ENCODE assay signal across 19 mouse cellular contexts in genomic region chr2:130113379-130113778, GRCm38 (mm10). TPM values are rescaled to one million over a fixed set of nuclear protein-coding genes. Genes with fewer than 3 reads are reported as not detected.
DNase-seq lines count a peak whose midpoint lies in the region; ATAC-seq and TF ChIP-seq lines count a peak whose summit lies in the region.
"Had no signal": no experiment of that assay in that cellular context is flagged by ENCODE, and none has a peak within 500 bp of the region (broad histone marks: within the 10 kb centered on the region; RNA-seq: fewer than 3 reads in every experiment).

No protein-coding gene starts in this region.

- H3K9ac ChIP-seq in forebrain, postnatal 0 days = no peak overlapping the region
- H3K9ac ChIP-seq in MEL (ENCODE audit: control insufficient read depth, low read depth, low read length, poor library complexity, severe bottlenecking) = no peak overlapping the region
- H3K9ac ChIP-seq: embryonic facial prominence, embryonic 12.5 days; forebrain, embryonic 12.5 days; heart, embryonic 12.5 days; limb, embryonic 15.5 days; lung, embryonic 15.5 days had no signal

- TF ChIP-seq POLR2A in MEL (IDR thresholded peaks at IDR 0.05; ENCODE audit: control insufficient read depth in 1 of 2, insufficient read depth in 1 of 2, low read depth in 1 of 2, low read length in 2 of 2, poor library complexity in 1 of 2) = no peak

- 13% methylated on average over 3 of the region's 3 CpGs for WGBS in forebrain, postnatal 0 days
- 65% methylated on average over 3 of the region's 3 CpGs for WGBS in forebrain, embryonic 10.5 days

- 0 out of 2 replicates have a peak, but pooled peaks cover 3% of the 10 kb centered on the region for H3K4me1 ChIP-seq in forebrain, postnatal 0 days (ENCODE audit: insufficient read depth)
- H3K4me1 ChIP-seq in forebrain, embryonic 10.5 days = no peaks in the 10 kb centered on the region
- H3K4me1 ChIP-seq in MEL (ENCODE audit: control insufficient read depth in 1 of 2, insufficient read depth in 2 of 2, low read length in 2 of 2) = no peaks in the 10 kb centered on the region
- H3K4me1 ChIP-seq: embryonic facial prominence, embryonic 12.5 days; limb, embryonic 15.5 days; lung, embryonic 15.5 days had no signal

- H3K27me3 ChIP-seq in forebrain, postnatal 0 days (ENCODE audit: insufficient read depth, low read length) = no peaks in the 10 kb centered on the region
- H3K27me3 ChIP-seq in forebrain, embryonic 10.5 days (ENCODE audit: poor library complexity, severe bottlenecking) = no peaks in the 10 kb centered on the region
- peaks cover 4 to 7% of the 10 kb centered on the region in 2 experiments; a peak in 3 of 4 replicates for H3K27me3 ChIP-seq in MEL (ENCODE audit: control insufficient read depth in 1 of 2, insufficient read depth in 2 of 2, low read length in 2 of 2)
- H3K27me3 ChIP-seq: embryonic facial prominence, embryonic 12.5 days; forebrain, embryonic 12.5 days; heart, embryonic 12.5 days; limb, embryonic 15.5 days; lung, embryonic 15.5 days had no signal

- H3K9me3 ChIP-seq in forebrain, postnatal 0 days (ENCODE audit: low read length) = no peaks in the 10 kb centered on the region
- no peaks in the 10 kb centered on the region for H3K9me3 ChIP-seq in forebrain, embryonic 10.5 days
- no peaks in the 10 kb centered on the region for H3K9me3 ChIP-seq in MEL (replicated peaks; ENCODE audit: insufficient read depth, low read length)
- H3K9me3 ChIP-seq: embryonic facial prominence, embryonic 12.5 days; forebrain, embryonic 12.5 days; heart, embryonic 12.5 days; limb, embryonic 15.5 days; lung, embryonic 15.5 days had no signal

- no peak overlapping the region for H3K4me3 ChIP-seq in forebrain, postnatal 0 days (ENCODE audit: low read depth, low read length)
- H3K4me3 ChIP-seq in forebrain, embryonic 10.5 days = no peak overlapping the region
- no peak overlapping the region for H3K4me3 ChIP-seq in MEL (ENCODE audit: control insufficient read depth in 1 of 2, insufficient read depth in 1 of 2, low read depth in 2 of 2, low read length in 2 of 2)
- H3K4me3 ChIP-seq: embryonic facial prominence, embryonic 12.5 days; forebrain, embryonic 12.5 days; heart, embryonic 12.5 days; limb, embryonic 15.5 days; lung, embryonic 15.5 days had no signal

- TF ChIP-seq RAD21 in MEL (IDR thresholded peaks at IDR 0.05; ENCODE audit: low read depth, low read length) = no peak

- no peak for TF ChIP-seq EP300 in MEL (IDR thresholded peaks at IDR 0.05; ENCODE audit: low read depth in 1 of 2, low read length in 2 of 2)

- ATAC-seq in forebrain, postnatal 0 days = peak; percentile 40

- TF ChIP-seq CTCF in forebrain, postnatal 0 days (IDR thresholded peaks at IDR 0.05; ENCODE audit: low read depth) = no peak
- no peak for TF ChIP-seq CTCF in MEL (IDR thresholded peaks at IDR 0.05 in 2 of 3, conservative IDR thresholded peaks at IDR 0.05 in 1 of 3; ENCODE audit: control insufficient read depth in 1 of 3, insufficient read depth in 1 of 3, low read depth in 2 of 3, low read length in 3 of 3, poor library complexity in 1 of 3, severe bottlenecking in 1 of 3)

- no peaks in the 10 kb centered on the region for H3K79me2 ChIP-seq in MEL (ENCODE audit: control insufficient read depth, insufficient read depth, low read length, poor library complexity)

- no peak overlapping the region; the same call in 1 of the 2 replicates for H3K27ac ChIP-seq in forebrain, postnatal 0 days (ENCODE audit: low read depth, low read length)
- H3K27ac ChIP-seq in forebrain, embryonic 10.5 days = no peak overlapping the region
- H3K27ac ChIP-seq in MEL (ENCODE audit: control insufficient read depth, low read depth, low read length) = no peak overlapping the region
- H3K27ac ChIP-seq: embryonic facial prominence, embryonic 12.5 days; forebrain, embryonic 12.5 days; limb, embryonic 15.5 days; lung, embryonic 15.5 days had no signal

- DNase-seq in forebrain, postnatal 0 days = no peak
- DNase-seq in forebrain, embryonic 10.5 days (ENCODE audit: extremely low spot score, low spot score) = no peak
- DNase-seq in kidney, postnatal 10 days = peak; percentile 42
- no peak for DNase-seq in kidney, adult 11 months
- peak; percentile 55 for DNase-seq in MEL (ENCODE audit: low read depth, low spot score)
- peak; percentile 5 for DNase-seq in lung, postnatal 25 days (ENCODE audit: low spot score)
- DNase-seq in right cerebral cortex, adult 18-20 months = no peak
- DNase-seq: adrenal gland, adult 8-10 months; cerebellum, postnatal 25 days; gastrocnemius, postnatal 10 days had no signal

- no peaks in the 10 kb centered on the region for H3K36me3 ChIP-seq in forebrain, postnatal 0 days (ENCODE audit: insufficient read depth)
- H3K36me3 ChIP-seq in forebrain, embryonic 10.5 days (replicated peaks) = no peaks in the 10 kb centered on the region
- H3K36me3 ChIP-seq in MEL (ENCODE audit: control insufficient read depth in 1 of 2, insufficient read depth in 2 of 2, low read length in 2 of 2) = no peaks in the 10 kb centered on the region; a peak in 1 of 4 replicates
- H3K36me3 ChIP-seq: embryonic facial prominence, embryonic 12.5 days; forebrain, embryonic 12.5 days; heart, embryonic 12.5 days; limb, embryonic 15.5 days; lung, embryonic 15.5 days had no signal

- H3K4me2 ChIP-seq in forebrain, postnatal 0 days (ENCODE audit: low read depth) = no peak overlapping the region
- H3K4me2 ChIP-seq: embryonic facial prominence, embryonic 12.5 days; forebrain, embryonic 12.5 days; heart, embryonic 12.5 days; limb, embryonic 15.5 days; lung, embryonic 15.5 days had no signal

TF ChIP-seq in MEL, 35 proteins besides CTCF, POLR2A, EP300 and RAD21:
- no peak for TF ChIP-seq SMC3 (IDR thresholded peaks at IDR 0.05; ENCODE audit: low read depth, low read length)
- no peak for TF ChIP-seq RCOR1 (IDR thresholded peaks at IDR 0.05; ENCODE audit: low read depth, low read length)
- no peak for TF ChIP-seq POLR2AphosphoS5 (IDR thresholded peaks at IDR 0.05; ENCODE audit: borderline replicate concordance, low read depth, low read length)
- no peak for TF ChIP-seq TAL1 (IDR thresholded peaks at IDR 0.05; ENCODE audit: low read length)
- TF ChIP-seq SIN3A (IDR thresholded peaks at IDR 0.05; ENCODE audit: low read length) = no peak

RNA-seq across cellular contexts. Expression of gene Tgm6, which starts 1.2 kb away (rescaled TPM):
- 0.15 and 0.24 TPM in 2 replicates for total RNA-seq in forebrain, postnatal 0 days (2014; rRNA removed)
- 0.29 and 0.33 TPM in 2 replicates for polyA plus RNA-seq in forebrain, postnatal 0 days (2015; fragmentation: Nextera tagmentation; extraction: Ambion mirVana)
- polyA plus RNA-seq in forebrain, embryonic 10.5 days (2016; fragmentation: Nextera tagmentation; extraction: Ambion mirVana) = not detected in 2 replicates
- total RNA-seq in MEL (2012; rRNA removed) = not detected in 2 replicates
- not detected for polyA plus RNA-seq in MEL (2012; ENCODE audit: insufficient read depth in 1 of 2, insufficient read length in 2 of 2, low read depth in 1 of 2, low replicate concordance in 2 of 2, missing spikeins in 1 of 2)
- total RNA-seq: adrenal gland, adult 8-10 months; ES-E14; gastrocnemius, postnatal 10 days; neutrophil, adult 5-6 weeks had no signal
- polyA plus RNA-seq: C2C12; embryonic facial prominence, embryonic 12.5 days; heart, embryonic 12.5 days; lung, embryonic 15.5 days; spleen, adult 2 months had no signal

Comparison
In these comparisons a context has a peak if more than half of its experiments do, and no peak if none do; other contexts are left out.
1. DNase-seq: peak in kidney, postnatal 10 days (single experiment), MEL (single experiment) and lung, postnatal 25 days (single experiment); none in forebrain, postnatal 0 days (single experiment), forebrain, embryonic 10.5 days (single experiment), kidney, adult 11 months (single experiment) and right cerebral cortex, adult 18-20 months (single experiment).